Mouse (Mus musculus) neural tube, embryonic 14.5 days (tissue): ENCODE data around the gene Fam129a. TPM values are rescaled to one million over a fixed set of nuclear protein-coding genes. Genes with fewer than 3 reads are reported as not detected.

ENCODE experiments used
- ATAC-seq: fragments of 200-750 bp; cut with Nextera tagmentation; 2 replicates; pipeline ENCODE4 v1.8.0; 2017; ENCODE audit warnings: low read depth, mild to moderate bottlenecking, moderate TSS enrichment, moderate library complexity
- H3K27ac ChIP-seq: fragments of 300-500 bp; sonication (generic); 2 replicates; pipeline ENCODE4 v1.5.1; 2014; ENCODE audit warnings: low read depth, mild to moderate bottlenecking, control low read depth, low read length, moderate library complexity, mixed read lengths
- H3K27me3 ChIP-seq: fragments of 300-500 bp; sonication (generic); 2 replicates; pipeline ENCODE4 v1.6.1; 2014; ENCODE audit warnings: low read length; ENCODE audit not compliant: control insufficient read depth, insufficient read depth
- H3K36me3 ChIP-seq: fragments of 300-500 bp; sonication (generic); 2 replicates; pipeline ENCODE4 v1.6.1; 2014; ENCODE audit warnings: low read length, mixed read lengths; ENCODE audit not compliant: control insufficient read depth, insufficient read depth
- H3K4me1 ChIP-seq: fragments of 300-500 bp; sonication (generic); 2 replicates; pipeline ENCODE4 v1.6.1; 2014; ENCODE audit warnings: low read length; ENCODE audit not compliant: control insufficient read depth, insufficient read depth
- H3K4me2 ChIP-seq: fragments of 300-500 bp; sonication (generic); 2 replicates; pipeline ENCODE4 v1.6.1; 2014; ENCODE audit warnings: mild to moderate bottlenecking, low read depth, low read length, control low read depth
- H3K4me3 ChIP-seq: fragments of 300-500 bp; sonication (generic); 2 replicates; pipeline ENCODE4 v1.5.1; 2014; ENCODE audit warnings: low read depth, low read length, control low read depth, mixed read lengths
- H3K9ac ChIP-seq: fragments of 300-500 bp; sonication (generic); replicated peaks from 2 replicates; pipeline ENCODE4 v1.6.1; 2014; ENCODE audit warnings: low read depth, mild to moderate bottlenecking, control low read depth, low read length, mixed read lengths
- H3K9me3 ChIP-seq: fragments of 300-500 bp; sonication (generic); 2 replicates; pipeline ENCODE4 v1.6.1; 2016; ENCODE audit warnings: low read length; ENCODE audit not compliant: control insufficient read depth
- WGBS: fragments of 180-500 bp; shearing (Covaris S2); extraction: QIAGEN DNeasy Blood & Tissue Kit; methylation state at CpG from one replicate; pipeline ENCODE4 v1.1.7; 2014; 5-methylcytosine and 5-hydroxymethylcytosine counted together
- polyA plus RNA-seq: library from polyadenylated mRNA; unstranded; fragments of >200 nt; fragmentation: Nextera tagmentation; extraction: Ambion mirVana; gene quantifications from 2 replicates; pipeline ENCODE4 v1.2.1, GENCODE M21; 2014

Fam129a gene
- polyA plus RNA-seq, 1 experiment from 2014 or later: 2.4 TPM

GRCm38 (mm10) chr1:151758991-151759390 lies 188.0 kb downstream of the Fam129a start:
- WGBS: 85% methylated on average over 2 of the region's 2 CpGs
- Histone ChIP-seq H3K27ac (no peak overlapping the region), H3K4me1 (peaks cover 7% of the 10 kb centered on the region; the same call in 1 of the 2 replicates), H3K9ac (no peak overlapping the region), H3K27me3 (no peaks in the 10 kb centered on the region), H3K4me3 (no peak overlapping the region), H3K9me3 (no peaks in the 10 kb centered on the region), H3K36me3 (peaks cover 11% of the 10 kb centered on the region; the same call in 1 of the 2 replicates), H3K4me2 (no peak overlapping the region)
- ATAC-seq: no peak

- no peak overlapping the region for H3K4me2 ChIP-seq
- WGBS: 74% methylated on average over 3 of the region's 3 CpGs
- H3K27me3 ChIP-seq: no peaks in the 10 kb centered on the region
- no peak overlapping the region for H3K9ac ChIP-seq
- H3K9me3 ChIP-seq: no peaks in the 10 kb centered on the region
- H3K36me3 ChIP-seq: peaks cover 11% of the 10 kb centered on the region; the same call in 1 of the 2 replicates
- H3K27ac ChIP-seq: no peak overlapping the region
- no peaks in the 10 kb centered on the region for H3K4me1 ChIP-seq
- ATAC-seq: no peak
- H3K4me3 ChIP-seq: no peak overlapping the region
Measured at GRCm38 (mm10) chr1:151764236-151764635, 193.2 kb downstream of the Fam129a start.

- Histone ChIP-seq H3K9ac (no peak overlapping the region), H3K9me3 (no peaks in the 10 kb centered on the region), H3K27ac (no peak overlapping the region), H3K4me3 (no peak overlapping the region), H3K4me1 (no peaks in the 10 kb centered on the region), H3K4me2 (no peak overlapping the region), H3K27me3 (no peaks in the 10 kb centered on the region), H3K36me3 (peaks cover 9% of the 10 kb centered on the region; the same call in 1 of the 2 replicates)
- ATAC-seq: no peak
- 85% methylated on average over 2 of the region's 2 CpGs for WGBS
Measured at GRCm38 (mm10) chr1:151766166-151766565, 195.2 kb downstream of the Fam129a start.

- Histone ChIP-seq H3K4me2 (no peak overlapping the region), H3K27me3 (no peaks in the 10 kb centered on the region), H3K4me1 (no peaks in the 10 kb centered on the region), H3K4me3 (no peak overlapping the region), H3K36me3 (0 out of 2 replicates have a peak, but pooled peaks cover 2% of the 10 kb centered on the region), H3K9me3 (no peaks in the 10 kb centered on the region), H3K27ac (no peak overlapping the region), H3K9ac (no peak overlapping the region)
- no peak for ATAC-seq
- 60% methylated on average over 3 of the region's 3 CpGs for WGBS
Measured at GRCm38 (mm10) chr1:151766976-151767654, 196.1 kb downstream of the Fam129a start.

GRCm38 (mm10) chr1:151769200-151769913 lies 198.4 kb downstream of the Fam129a start:
- ATAC-seq: no peak
- Histone ChIP-seq H3K4me2 (no peak overlapping the region), H3K27ac (no peak overlapping the region), H3K9me3 (no peaks in the 10 kb centered on the region), H3K4me1 (no peaks in the 10 kb centered on the region), H3K27me3 (no peaks in the 10 kb centered on the region), H3K36me3 (no peaks in the 10 kb centered on the region), H3K4me3 (no peak overlapping the region), H3K9ac (no peak overlapping the region)
- 57% methylated on average over 3 of the region's 3 CpGs for WGBS

Other genes starting within 250 kb of the Fam129a start
- gene Ivns1abp, start 226.7 kb upstream of the Fam129a start, polyA plus RNA-seq: 220 and 279 TPM in 2 replicates
- gene Swt1, start 142.7 kb upstream of the Fam129a start, polyA plus RNA-seq: 15.2 and 19.9 TPM in 2 replicates
- gene Trmt1l, start 142.6 kb upstream of the Fam129a start, polyA plus RNA-seq: 42.3 and 48.9 TPM in 2 replicates
- 124 and 130 TPM in 2 replicates for gene Rnf2, start 70.2 kb upstream of the Fam129a start, polyA plus RNA-seq
- 24.7 and 34.0 TPM in 2 replicates for gene Edem3, start 184.2 kb downstream of the Fam129a start, polyA plus RNA-seq